ENCODE assay signal across 20 mouse cellular contexts in the genomic region with DNA sequence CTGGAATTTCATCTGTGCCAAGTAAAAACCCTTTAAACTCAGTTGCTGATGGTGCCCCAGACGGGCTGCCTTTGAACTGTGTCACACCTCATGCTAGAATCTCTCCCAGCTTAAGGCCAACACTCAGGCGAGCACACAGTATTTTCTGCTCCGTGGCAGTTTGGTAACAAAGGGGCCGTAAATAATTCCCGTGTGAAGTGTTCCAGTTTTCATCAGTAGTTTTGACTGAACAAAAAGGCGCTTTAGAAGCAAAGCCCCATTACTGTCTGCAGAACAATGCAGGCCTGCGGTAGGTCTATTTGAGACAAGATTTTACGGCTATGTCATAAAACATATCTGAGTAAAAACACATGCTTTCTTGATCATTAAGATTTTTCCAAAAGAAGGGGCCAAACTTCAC.
DNase-seq lines count a peak whose midpoint lies in the region; ATAC-seq and TF ChIP-seq lines count a peak whose summit lies in the region.
"Had no signal": no experiment of that assay in that cellular context is flagged by ENCODE, and none has a peak within 500 bp of the region (broad histone marks: within the 10 kb centered on the region; RNA-seq: fewer than 3 reads in every experiment).

No protein-coding gene starts in this region.

- H3K36me3 ChIP-seq in forebrain, embryonic 13.5 days (ENCODE audit: poor library complexity, severe bottlenecking): no peaks in the 10 kb centered on the region
- H3K36me3 ChIP-seq in forebrain, embryonic 11.5 days (ENCODE audit: control insufficient read depth, insufficient read depth, low read length): no peaks in the 10 kb centered on the region
- H3K36me3 ChIP-seq in midbrain, embryonic 14.5 days (ENCODE audit: control insufficient read depth, insufficient read depth, low read length): no peaks in the 10 kb centered on the region
- H3K36me3 ChIP-seq in midbrain, embryonic 13.5 days: no peaks in the 10 kb centered on the region
- H3K36me3 ChIP-seq in intestine, postnatal 0 days (ENCODE audit: control insufficient read depth, insufficient read depth): no peaks in the 10 kb centered on the region
- H3K36me3 ChIP-seq: embryonic facial prominence, embryonic 12.5 days; heart, embryonic 15.5 days; lung, embryonic 15.5 days had no signal

- peak; percentile 45; the same call in 1 of the 2 replicates for ATAC-seq in forebrain, embryonic 13.5 days
- ATAC-seq in forebrain, embryonic 11.5 days (replicated peaks; ENCODE audit: low FRiP score): no peak
- ATAC-seq in midbrain, embryonic 14.5 days (ENCODE audit: low FRiP score, low TSS enrichment): no peak
- no peak for ATAC-seq in midbrain, embryonic 13.5 days
- no peak for ATAC-seq in intestine, postnatal 0 days
- ATAC-seq: hindbrain, embryonic 16.5 days had no signal

- no peak for DNase-seq in forebrain, embryonic 11.5 days (ENCODE audit: low spot score)
- DNase-seq in midbrain, embryonic 14.5 days: peak; percentile 40
- peak; percentile 69 for DNase-seq in hindlimb bud, embryonic 11.5 days (ENCODE audit: extremely low spot score, low read depth, low spot score)
- DNase-seq in cerebellum, postnatal 36 days: no peak
- DNase-seq in heart, postnatal 4 days: no peak
- DNase-seq: cerebellum, adult 8-10 months; kidney, postnatal 36 days; layer of hippocampus, postnatal 36 days; liver; right cerebral cortex, postnatal 4 days; thymus, postnatal 25 days had no signal

- no peak overlapping the region for H3K9ac ChIP-seq in forebrain, embryonic 13.5 days
- no peak overlapping the region for H3K9ac ChIP-seq in forebrain, embryonic 11.5 days (ENCODE audit: low read length)
- no peak overlapping the region for H3K9ac ChIP-seq in midbrain, embryonic 14.5 days (replicated peaks; ENCODE audit: low read length)
- H3K9ac ChIP-seq in midbrain, embryonic 13.5 days (replicated peaks): no peak overlapping the region
- H3K9ac ChIP-seq in intestine, postnatal 0 days (ENCODE audit: low read depth, low read length): no peak overlapping the region
- H3K9ac ChIP-seq: embryonic facial prominence, embryonic 12.5 days; heart, embryonic 15.5 days; lung, embryonic 15.5 days had no signal

- H3K27ac ChIP-seq in forebrain, embryonic 13.5 days: no peak overlapping the region
- no peak overlapping the region for H3K27ac ChIP-seq in forebrain, embryonic 11.5 days (ENCODE audit: low read depth, low read length)
- no peak overlapping the region for H3K27ac ChIP-seq in midbrain, embryonic 14.5 days (replicated peaks; ENCODE audit: low read depth, low read length)
- no peak overlapping the region for H3K27ac ChIP-seq in midbrain, embryonic 13.5 days
- no peak overlapping the region for H3K27ac ChIP-seq in intestine, postnatal 0 days (ENCODE audit: low read depth, low read length)
- H3K27ac ChIP-seq: embryonic facial prominence, embryonic 12.5 days; heart, embryonic 15.5 days; lung, embryonic 15.5 days had no signal

- H3K27me3 ChIP-seq in forebrain, embryonic 13.5 days: no peaks in the 10 kb centered on the region
- no peaks in the 10 kb centered on the region for H3K27me3 ChIP-seq in forebrain, embryonic 11.5 days (ENCODE audit: control insufficient read depth, insufficient read depth, low read length)
- H3K27me3 ChIP-seq in midbrain, embryonic 14.5 days (ENCODE audit: control insufficient read depth, insufficient read depth, low read length): no peaks in the 10 kb centered on the region
- H3K27me3 ChIP-seq in midbrain, embryonic 13.5 days: no peaks in the 10 kb centered on the region
- no peaks in the 10 kb centered on the region for H3K27me3 ChIP-seq in intestine, postnatal 0 days (replicated peaks; ENCODE audit: control insufficient read depth, insufficient read depth, low read length)
- H3K27me3 ChIP-seq: embryonic facial prominence, embryonic 12.5 days; heart, embryonic 15.5 days; lung, embryonic 15.5 days; megakaryocyte, embryonic 14.5 days had no signal

- no peak overlapping the region for H3K4me3 ChIP-seq in forebrain, embryonic 13.5 days
- H3K4me3 ChIP-seq in forebrain, embryonic 11.5 days (ENCODE audit: low read depth, low read length): no peak overlapping the region
- no peak overlapping the region for H3K4me3 ChIP-seq in midbrain, embryonic 14.5 days (replicated peaks; ENCODE audit: low read depth, low read length)
- no peak overlapping the region for H3K4me3 ChIP-seq in midbrain, embryonic 13.5 days (replicated peaks)
- no peak overlapping the region for H3K4me3 ChIP-seq in intestine, postnatal 0 days (ENCODE audit: low read depth, low read length)
- H3K4me3 ChIP-seq: embryonic facial prominence, embryonic 12.5 days; heart, embryonic 15.5 days; lung, embryonic 15.5 days; megakaryocyte, embryonic 14.5 days; myocyte had no signal

- 11% methylated on average over 8 of the region's 8 CpGs for WGBS in forebrain, embryonic 13.5 days
- WGBS in forebrain, embryonic 11.5 days: 38% methylated on average over 8 of the region's 8 CpGs
- 20% methylated on average over 8 of the region's 8 CpGs for WGBS in midbrain, embryonic 14.5 days
- WGBS in midbrain, embryonic 13.5 days: 22% methylated on average over 8 of the region's 8 CpGs
- WGBS in intestine, postnatal 0 days: 21% methylated on average over 8 of the region's 8 CpGs

- H3K9me3 ChIP-seq in forebrain, embryonic 13.5 days (replicated peaks): no peaks in the 10 kb centered on the region
- no peaks in the 10 kb centered on the region for H3K9me3 ChIP-seq in forebrain, embryonic 11.5 days (ENCODE audit: control insufficient read depth, low read length)
- 0 out of 2 replicates have a peak, but pooled peaks cover 3% of the 10 kb centered on the region for H3K9me3 ChIP-seq in midbrain, embryonic 14.5 days (ENCODE audit: control insufficient read depth, low read length)
- H3K9me3 ChIP-seq in midbrain, embryonic 13.5 days: no peaks in the 10 kb centered on the region
- H3K9me3 ChIP-seq in intestine, postnatal 0 days (ENCODE audit: control insufficient read depth): no peaks in the 10 kb centered on the region
- H3K9me3 ChIP-seq: embryonic facial prominence, embryonic 12.5 days; heart, embryonic 15.5 days; lung, embryonic 15.5 days had no signal

- H3K4me1 ChIP-seq in forebrain, embryonic 13.5 days: peaks cover 12% of the 10 kb centered on the region
- H3K4me1 ChIP-seq in forebrain, embryonic 11.5 days (replicated peaks; ENCODE audit: control insufficient read depth, insufficient read depth, low read length): peaks cover 6% of the 10 kb centered on the region
- H3K4me1 ChIP-seq in midbrain, embryonic 14.5 days (ENCODE audit: control insufficient read depth, insufficient read depth, low read length): peaks cover 6% of the 10 kb centered on the region; the same call in 1 of the 2 replicates
- H3K4me1 ChIP-seq in midbrain, embryonic 13.5 days (replicated peaks): peaks cover 11% of the 10 kb centered on the region
- no peaks in the 10 kb centered on the region for H3K4me1 ChIP-seq in intestine, postnatal 0 days (replicated peaks; ENCODE audit: control insufficient read depth, insufficient read depth, low read length)
- H3K4me1 ChIP-seq: heart, embryonic 15.5 days; megakaryocyte, embryonic 14.5 days had no signal

- TF ChIP-seq CTCF in intestine, postnatal 0 days (IDR thresholded peaks at IDR 0.05; ENCODE audit: low read depth): no peak

- H3K4me2 ChIP-seq in forebrain, embryonic 13.5 days: no peak overlapping the region
- H3K4me2 ChIP-seq in forebrain, embryonic 11.5 days (ENCODE audit: low read depth, low read length, severe bottlenecking): no peak overlapping the region
- no peak overlapping the region for H3K4me2 ChIP-seq in midbrain, embryonic 14.5 days (ENCODE audit: low read length)
- H3K4me2 ChIP-seq in midbrain, embryonic 13.5 days (replicated peaks): no peak overlapping the region
- H3K4me2 ChIP-seq in intestine, postnatal 0 days (replicated peaks; ENCODE audit: low read depth): no peak overlapping the region
- H3K4me2 ChIP-seq: embryonic facial prominence, embryonic 12.5 days; heart, embryonic 15.5 days; lung, embryonic 15.5 days had no signal

Comparison
In these comparisons a context has a peak if more than half of its experiments do, and no peak if none do; other contexts are left out.
1. DNase-seq: peak in midbrain, embryonic 14.5 days (single experiment) and hindlimb bud, embryonic 11.5 days (single experiment); none in forebrain, embryonic 11.5 days (single experiment), cerebellum, postnatal 36 days (0 of 2) and heart, postnatal 4 days (single experiment).